Mouse (Mus musculus) subcutaneous adipose tissue, adult 2 months (tissue): ENCODE data around the gene Areg. TPM values are rescaled to one million over a fixed set of nuclear protein-coding genes. Genes with fewer than 3 reads are reported as not detected.

Source experiments
- polyA plus RNA-seq: library from polyadenylated mRNA; depleted of rRNA; stranded (reverse); fragments of >200 nt; gene quantifications from 2 replicates; pipeline ENCODE4 v1.2.3, GENCODE M21; 2012; ENCODE audit warnings: low replicate concordance; rRNA removed

Areg gene
- not detected in 2 replicates for polyA plus RNA-seq

GRCm38 (mm10) chr5:91139446-91139873 is at the start of gene Areg:
TSS of gene Areg (plus strand) at chr5:91139599.

Other genes starting within 250 kb of the Areg start
- 0.69 and 3.4 TPM in 2 replicates for gene Cxcl1, start 248.4 kb upstream of the Areg start, polyA plus RNA-seq
- gene Cxcl2, start 235.7 kb upstream of the Areg start, polyA plus RNA-seq, result 0.54 and 1.8 TPM in 2 replicates
- gene Mthfd2l, start 208.5 kb upstream of the Areg start, polyA plus RNA-seq, result 13.4 and 38.7 TPM in 2 replicates
- gene Epgn, start 112.1 kb upstream of the Areg start, polyA plus RNA-seq, result 0.09 TPM in 1 of 2 replicates, not detected in the other
- gene Ereg, start 65.0 kb upstream of the Areg start, polyA plus RNA-seq, result not detected in 2 replicates